Mouse (Mus musculus) spleen, postnatal 36 days (tissue): ENCODE data around the gene B3gat3.

Experiments
- DNase-seq, 2 experiments: peaks; one replicate each; pipeline ENCODE4 v3.0.0; 2022; ENCODE audit warnings: low spot score in 2 of 2, mixed read lengths in 1 of 2

The B3gat3 gene

DNA sequence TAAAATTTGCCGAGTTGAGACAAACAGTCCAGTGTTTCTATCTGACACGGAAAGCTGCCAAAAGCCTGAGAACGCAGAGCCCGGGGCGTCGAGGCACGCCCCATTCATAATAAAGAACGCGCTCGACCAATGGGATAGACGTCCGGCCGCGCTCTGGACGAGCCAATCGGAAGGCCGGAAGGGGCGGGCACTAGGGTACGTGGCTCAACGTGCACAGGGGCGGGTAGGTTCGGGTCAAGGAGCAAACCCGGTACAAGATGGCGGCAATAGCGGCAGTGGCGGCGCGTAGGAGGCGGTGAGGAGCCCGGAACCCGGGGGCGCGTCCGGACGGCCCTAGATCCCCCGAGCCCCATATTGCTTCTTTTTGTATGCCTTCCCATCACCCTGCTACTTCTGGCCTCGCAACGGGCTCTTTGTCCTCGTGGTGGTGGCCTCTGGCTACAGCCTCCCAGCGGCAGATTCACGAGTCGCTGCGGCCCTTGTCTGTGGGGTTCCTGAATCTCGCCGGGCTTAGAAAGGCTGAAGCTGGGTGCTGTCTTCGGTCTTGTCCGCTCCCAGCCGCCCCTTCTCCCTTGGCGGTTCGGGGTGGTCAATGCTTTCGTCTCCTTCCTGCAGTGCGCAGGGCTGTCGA is 22.2 kb upstream of the B3gat3 start, which contains the start of gene Ganab:
Ganab (plus strand) TSS at position 207 of the 631 bp plus-strand sequence.
- peak; percentile 96 to 98 for DNase-seq

DNA sequence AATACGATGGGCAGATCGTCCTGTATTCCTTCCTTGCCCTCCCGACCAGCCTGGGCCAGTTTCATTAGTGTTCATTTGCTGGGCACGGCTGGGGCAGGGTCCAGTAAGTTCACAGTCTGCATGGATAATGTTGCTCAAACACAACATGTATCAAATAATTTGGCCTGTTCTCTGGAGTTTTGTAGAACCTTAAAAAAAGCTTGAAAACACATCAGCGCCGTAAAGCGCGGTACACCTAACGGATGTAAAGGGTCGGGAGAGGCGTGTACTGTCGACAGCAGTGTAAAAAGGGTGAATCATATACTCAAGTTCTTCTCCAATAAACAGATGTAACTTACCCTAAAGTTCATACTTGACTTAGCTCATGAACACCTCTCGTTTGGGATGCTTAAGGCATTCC is 21.6 kb upstream of the B3gat3 start:
- DNase-seq: no peak

DNA sequence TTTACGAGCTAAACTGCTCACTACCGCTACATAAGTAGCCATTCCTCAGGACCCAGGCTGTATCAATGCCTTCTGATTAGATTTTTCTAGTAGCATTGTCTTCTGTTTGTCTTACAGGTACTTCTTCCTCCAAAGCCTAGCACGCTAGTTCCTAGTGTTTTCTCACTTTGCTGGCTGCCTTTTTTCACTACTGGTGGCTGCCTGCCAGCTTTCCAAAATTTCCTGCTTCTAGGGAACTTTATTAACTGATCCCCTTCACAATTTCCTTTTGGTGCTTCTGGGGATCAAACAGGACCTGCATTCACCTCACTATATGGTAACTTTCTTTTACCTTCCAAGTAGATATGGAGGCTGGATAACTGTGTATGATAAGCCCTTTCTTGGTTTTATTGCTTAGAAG is 21.1 kb upstream of the B3gat3 start:
- DNase-seq: no peak

DNA sequence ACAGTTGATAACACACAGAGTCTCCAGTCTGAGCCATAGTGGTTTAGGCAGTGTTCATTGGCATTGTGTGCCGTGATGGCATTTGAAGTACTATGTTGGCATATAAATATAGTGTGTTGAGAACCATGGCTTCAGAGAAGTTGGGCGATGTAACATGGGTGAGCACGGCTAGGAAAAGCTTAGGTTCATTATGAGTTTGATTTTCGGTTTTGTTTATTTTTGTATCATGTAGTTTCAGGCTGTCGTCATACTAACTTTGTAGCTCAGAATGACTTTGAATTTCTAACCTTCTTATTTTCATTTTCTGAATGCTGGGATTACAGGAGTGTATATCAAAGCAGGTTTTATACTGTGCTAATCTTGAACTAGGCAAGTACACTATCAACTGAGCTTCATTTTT is 16.8 kb upstream of the B3gat3 start:
- DNase-seq: no peak

DNA sequence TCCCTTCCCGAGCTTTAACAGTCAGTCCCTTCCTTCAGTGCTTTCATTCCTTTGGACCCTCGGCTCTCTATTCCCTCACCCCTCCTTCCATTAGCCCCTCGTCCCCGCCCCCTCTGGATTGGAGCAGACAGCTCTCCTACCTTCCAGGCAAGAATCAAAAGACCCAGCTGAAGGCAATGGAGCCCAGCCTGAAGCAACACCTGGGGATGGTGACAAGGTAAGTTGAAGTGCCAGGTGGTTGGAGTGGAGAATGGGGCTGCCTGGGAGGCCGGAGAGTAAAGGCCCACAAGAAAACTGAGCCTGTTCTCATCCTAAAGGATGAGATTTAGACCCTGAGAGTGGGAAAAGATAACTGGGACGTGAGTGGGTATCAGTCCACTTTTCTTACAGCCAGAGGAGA is 11.6 kb upstream of the B3gat3 start:
- DNase-seq: no peak

DNA sequence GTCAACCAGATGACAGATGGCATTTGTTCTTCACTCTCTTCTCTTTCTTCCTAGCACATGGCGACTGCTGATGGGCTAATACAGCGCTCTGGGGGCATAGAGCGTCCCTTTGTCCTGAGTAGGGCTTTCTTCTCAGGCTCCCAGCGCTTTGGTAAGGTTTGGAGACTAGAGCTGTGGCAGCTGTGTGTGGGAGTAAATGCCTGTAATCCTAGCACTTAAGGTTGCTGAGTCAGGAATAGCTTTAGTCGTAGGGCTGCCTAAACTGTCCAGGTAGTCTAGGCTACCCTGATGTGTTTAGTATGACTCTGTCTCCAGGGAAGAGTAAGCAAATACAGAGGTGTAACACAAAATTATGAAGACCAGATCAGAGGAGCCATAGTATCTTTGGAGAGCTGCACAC is 8.4 kb upstream of the B3gat3 start:
- DNase-seq: no peak

DNA sequence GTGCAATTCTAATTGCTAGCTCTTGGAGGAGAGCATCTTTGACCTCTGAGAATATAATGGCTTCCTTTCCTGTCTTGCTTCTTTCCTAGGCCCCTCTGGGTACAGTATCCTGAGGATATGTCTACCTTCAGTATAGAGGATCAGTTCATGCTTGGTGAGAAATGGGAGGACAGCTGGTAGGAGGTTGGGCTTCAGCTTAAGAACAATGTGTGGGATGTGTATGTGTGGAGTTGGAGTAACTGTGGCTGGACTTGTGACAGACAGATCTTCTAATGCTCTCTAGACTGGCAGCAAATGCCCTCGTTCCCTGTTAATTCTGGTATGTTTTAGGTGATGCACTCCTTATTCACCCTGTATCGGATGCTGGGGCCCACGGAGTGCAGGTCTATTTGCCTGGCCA is 6.0 kb upstream of the B3gat3 start:
- DNase-seq: no peak

DNA sequence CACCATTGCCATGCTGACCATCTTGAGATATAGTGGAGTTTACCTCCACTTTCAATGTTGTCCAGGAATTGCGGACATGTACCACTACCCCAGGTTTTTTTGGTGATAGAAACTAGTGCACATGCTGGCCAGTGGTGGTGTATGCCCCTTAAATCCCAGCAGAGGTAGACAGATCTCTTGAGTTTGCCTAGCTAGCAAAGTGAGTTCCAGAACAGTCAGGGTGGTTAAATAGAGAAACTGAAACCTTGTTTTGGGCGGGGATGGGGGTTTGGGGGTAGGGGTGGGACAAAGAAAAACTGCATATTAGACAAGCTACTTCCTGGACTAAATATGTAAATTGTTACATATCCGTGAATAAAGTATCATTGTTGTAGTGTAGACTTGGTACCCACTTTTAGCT is 1.2 kb upstream of the B3gat3 start:
- DNase-seq: no peak

DNA sequence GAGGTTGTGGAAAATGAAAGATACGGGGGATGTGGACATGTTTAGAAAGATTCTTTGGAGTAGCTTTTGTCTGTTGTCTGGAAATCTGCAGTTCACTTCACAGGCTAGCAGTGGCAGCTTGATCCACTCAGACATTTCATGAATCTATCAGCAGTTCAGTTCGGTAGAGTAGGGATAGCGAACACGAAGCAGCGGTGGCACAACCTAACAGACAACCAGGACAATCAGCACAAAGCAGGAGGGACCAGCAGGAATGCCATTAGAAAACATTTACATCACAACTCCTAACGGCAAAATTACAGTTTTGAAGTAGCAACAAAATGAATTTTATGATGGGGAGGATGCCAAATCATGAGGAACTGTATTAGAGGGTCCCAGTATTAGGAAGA is 496 bp upstream of the B3gat3 start:
- no peak for DNase-seq

DNA sequence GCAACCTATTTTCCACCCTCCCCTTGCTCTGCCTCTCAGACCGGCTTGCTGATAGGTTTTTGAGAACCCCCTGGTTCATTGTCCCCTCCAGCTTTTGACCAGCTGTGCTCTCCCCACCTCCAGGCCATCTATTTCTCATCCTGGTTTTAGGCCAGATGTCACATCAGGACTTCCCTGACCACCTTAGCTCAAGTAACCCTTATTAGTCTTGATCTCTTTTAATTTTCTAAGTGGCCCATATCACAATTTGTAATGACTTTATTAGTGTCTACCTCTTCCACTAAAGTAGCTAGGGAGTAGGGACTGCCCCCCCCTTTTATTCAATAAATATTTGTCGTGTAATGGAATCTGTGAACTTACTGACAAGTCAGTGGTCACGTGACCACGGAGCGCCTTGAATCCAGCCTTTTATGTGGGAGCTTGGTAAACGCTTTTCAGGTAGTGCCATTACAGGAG is 690 bp downstream of the B3gat3 start:
- no peak for DNase-seq

DNA sequence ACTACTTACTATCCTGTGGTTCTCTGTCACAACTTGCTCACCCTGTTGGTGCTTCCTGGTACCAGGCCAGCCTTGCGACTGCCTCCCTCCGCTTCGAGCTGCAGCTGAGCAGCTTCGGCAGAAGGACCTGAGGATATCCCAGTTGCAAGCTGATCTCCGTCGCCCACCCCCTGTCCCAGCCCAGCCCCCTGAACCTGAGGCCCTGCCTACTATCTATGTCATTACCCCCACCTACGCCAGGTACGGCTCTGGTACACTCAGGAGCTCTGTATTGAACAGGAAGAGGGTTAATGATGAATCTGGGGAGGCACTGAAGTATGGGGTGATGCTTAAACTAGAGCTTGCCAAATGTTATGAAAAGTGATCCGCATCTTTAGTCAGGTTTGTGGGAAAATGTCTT is 1.6 kb downstream of the B3gat3 start:
- DNase-seq: no peak

DNA sequence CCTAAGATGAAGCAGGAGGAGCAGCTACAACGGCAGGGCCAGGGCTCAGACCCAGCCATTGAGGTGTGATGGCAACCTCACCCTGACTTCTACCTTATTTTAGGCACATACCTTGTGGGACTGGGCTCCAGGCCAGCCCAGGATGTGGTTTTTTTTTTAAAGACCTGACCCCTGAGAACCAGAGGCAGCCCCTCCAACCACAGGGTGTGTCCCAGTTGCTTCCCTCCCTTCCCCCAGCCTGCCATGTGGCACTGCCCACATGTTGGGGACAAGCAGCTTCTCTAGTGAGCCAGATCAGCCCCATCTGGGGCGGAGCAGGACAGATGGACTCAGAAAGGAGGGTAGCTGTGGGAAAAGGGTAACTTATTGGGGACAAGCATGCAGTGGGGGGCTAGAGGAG is 6.6 kb downstream of the B3gat3 start:
- DNase-seq: peak; percentile 57 to 63

DNA sequence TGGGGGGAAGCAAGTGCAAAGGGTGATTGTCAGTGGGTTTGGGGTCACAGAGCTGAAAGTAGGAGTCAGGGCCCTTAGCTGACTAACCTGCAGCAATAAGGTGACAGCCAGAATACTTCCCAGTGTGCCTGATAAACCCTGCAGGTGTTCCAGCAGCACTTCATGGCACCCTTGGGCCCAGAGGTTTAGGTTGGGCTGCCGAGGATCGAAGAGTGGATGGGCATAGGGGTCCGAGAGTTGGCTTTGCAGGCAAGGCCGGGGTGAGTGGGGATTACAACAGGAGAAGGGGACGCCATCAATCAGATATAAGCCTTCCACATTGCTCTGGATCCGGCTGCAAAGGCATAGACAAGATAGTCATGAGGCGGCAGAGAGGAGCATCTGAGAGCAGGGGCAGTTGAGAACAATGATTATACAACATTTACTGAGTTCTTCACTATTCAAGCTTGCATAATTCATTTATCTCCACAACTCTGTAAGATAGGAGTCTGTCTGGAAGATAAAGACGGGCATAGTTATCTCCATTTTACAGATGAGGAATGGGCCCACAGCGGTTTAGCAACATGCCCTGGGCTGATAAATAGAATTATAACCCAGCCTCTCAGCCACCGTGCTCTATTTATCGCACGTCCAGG is 7.8 kb downstream of the B3gat3 start:
- DNase-seq: no peak

DNA sequence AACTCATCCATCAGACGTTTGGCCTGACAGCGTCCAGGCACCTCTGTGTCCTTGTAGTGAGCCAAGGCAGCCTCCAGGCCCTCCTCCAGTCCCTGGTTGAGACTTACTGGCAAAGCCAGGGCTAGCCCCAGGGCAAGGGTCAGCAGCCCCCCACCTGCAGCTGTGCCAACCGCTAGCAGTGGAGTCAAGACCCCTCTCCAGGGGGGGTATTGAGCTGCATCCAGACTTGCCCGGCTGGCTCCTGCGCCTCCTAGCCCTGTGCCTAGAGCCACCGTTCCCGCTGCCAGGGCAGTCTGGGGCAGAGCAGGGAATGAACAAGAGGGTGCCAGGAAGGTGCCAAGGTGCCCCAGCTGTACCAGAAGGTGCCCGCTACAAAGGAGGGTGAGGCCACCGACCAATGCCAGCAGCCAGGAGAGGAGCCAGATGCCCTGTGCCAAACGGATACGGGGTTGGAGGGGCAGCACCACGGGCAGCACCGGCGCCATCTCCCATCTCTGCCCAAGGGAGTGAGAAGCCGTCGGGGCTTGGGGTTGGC is 8.6 kb downstream of the B3gat3 start:
- DNase-seq: peak in 1 of 2 experiments; percentile 25

DNA sequence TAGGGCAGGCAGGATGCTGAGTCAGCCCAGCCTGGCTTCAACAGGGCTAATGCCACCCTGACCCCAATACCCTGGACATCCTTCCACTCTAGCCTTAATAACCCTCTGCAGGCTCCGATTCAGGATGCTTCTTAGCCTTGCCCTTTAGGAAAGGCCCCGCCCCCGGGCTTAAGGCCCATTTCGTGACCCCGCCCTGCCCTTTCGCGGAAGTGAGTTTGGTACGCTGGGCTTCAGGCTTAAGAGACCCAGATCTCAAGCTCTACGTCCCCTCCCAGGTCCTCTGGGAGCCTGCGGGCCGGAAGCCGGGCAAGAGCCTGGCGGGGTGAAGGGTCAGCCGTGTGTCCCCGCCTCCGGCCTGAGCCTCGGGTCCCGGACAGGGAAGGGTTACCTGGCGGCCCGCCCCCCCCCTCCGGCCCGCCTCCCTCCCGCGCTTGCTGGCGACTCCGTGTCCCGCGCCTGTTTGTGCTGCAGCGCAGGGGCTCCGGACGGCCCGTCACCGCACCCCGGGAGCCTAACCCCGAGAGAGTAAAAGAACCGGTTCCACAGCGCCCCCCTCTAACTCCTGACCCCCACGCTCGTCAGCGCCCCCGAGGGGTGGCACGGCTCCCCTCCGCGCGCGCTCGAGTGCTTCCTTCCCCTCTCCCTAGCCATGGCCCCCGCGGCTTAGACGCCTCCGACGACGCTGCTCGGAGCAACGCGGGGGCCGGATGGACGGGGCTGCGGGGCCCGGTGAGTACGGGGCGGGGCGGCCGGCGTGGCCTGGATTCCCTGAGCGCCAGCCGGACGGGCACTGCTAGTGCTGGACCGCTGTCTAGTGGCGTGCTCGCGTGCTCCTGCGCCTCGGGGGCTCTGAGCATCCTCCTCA is 9.3 kb downstream of the B3gat3 start, which contains the start of the genes Rom1 and Eml3:
Rom1 (minus strand) TSS at position 133 of the 865 bp plus-strand sequence.
Eml3 (plus strand) TSS at position 329 of the 865 bp plus-strand sequence.
- DNase-seq: peak; percentile 90 to 94

DNA sequence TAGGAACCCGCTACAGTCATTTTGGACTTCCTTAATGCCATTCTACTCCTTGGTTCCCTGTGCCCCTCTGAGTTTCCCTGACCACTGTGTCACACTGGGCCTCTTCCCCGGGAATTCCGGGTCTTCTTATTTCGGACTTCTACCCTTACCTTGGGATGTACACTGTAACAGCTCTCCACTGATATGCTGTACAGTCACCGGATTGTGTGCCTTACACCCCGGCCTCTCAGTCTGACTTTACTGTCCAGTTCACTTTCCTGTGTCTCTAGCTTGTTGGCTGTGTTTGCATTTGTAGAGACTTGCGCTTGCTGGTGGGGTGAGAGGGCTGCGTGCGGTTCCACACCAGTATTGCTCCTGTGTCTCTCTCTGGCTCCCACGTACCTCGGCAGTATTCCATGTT is 9.9 kb downstream of the B3gat3 start:
- no peak for DNase-seq

DNA sequence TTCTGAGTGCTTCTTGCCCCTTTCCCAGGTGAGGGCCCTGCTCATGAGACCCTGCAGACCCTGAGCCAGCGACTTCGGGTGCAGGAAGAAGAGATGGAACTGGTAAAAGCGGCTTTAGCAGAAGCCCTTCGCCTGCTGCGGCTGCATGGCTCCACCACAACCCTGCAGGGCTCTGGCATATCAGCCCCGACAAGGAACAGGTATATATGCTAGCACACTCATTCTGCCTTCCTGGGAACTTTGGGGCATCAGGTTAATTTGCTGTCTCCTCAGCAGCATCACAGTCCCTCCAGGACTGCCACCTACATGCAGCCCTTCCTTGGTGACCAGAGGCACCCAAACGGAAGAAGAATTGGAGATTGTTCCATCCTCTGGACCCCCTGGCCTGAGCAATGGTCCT is 10.6 kb downstream of the B3gat3 start:
- no peak for DNase-seq

DNA sequence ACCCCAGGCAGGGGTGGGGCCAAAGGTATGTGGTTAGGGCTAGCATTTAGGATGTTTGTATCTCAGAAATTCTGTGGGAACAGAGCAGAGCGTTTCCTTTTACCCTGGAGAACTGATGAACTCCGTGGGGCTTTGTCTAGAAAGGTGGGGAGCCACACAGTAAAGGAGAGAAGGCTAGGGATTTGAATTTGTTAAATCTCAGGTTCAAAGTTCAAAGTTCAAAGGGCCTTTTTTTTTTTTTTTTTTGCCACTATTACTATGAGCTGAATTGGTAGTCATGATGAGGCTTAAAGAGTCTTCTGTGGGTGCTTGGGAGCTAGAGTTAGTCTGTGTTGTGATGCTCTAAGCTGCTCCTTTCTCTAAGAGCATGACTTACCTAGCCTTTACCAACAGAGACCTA is 16.6 kb downstream of the B3gat3 start:
- no peak for DNase-seq

DNA sequence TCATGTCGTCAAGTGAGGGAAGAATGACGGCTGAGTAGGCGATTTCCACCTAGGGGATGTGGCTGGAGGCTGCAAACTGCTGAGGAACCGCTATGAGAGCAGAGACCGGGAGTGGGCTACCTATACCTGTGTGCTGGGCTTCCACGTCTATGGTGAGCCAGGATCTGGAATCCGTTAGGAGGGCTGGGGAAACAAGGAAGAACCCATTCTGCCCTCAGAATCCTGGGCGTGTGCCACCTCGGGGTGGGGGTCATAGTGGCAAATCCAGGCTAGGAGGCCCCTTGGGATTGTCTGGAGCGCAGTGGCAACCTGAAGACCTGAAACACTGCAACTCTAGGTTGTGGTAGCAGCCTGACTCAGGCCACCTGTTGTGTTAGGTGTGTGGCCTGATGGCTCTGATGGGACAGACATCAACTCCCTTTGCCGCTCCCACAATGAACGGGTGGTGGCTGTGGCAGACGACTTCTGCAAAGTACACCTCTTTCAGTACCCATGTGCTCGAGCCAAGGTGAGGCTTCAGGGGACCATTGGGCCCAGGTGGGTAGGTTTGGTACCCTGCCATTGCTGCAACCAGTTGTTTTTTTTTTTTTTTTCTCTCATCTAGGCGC is 20.5 kb downstream of the B3gat3 start:
- no peak for DNase-seq

DNA sequence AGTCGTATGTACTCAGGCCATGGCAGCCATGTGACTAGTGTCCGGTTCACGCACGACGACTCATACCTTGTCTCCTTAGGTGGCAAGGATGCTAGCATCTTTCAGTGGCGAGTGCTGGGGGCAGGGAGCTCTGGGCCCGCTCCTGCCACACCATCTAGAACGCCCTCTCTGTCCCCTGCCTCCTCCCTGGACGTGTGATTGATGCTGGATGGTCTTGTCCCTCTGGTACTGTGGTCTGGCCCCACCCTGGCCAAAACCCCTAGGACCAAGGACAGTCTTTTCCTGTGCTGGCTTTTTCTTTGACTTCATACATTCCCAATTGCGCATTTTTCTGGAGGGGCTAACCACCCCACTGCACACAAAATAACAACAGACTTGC is 21.0 kb downstream of the B3gat3 start:
- no peak for DNase-seq

DNA sequence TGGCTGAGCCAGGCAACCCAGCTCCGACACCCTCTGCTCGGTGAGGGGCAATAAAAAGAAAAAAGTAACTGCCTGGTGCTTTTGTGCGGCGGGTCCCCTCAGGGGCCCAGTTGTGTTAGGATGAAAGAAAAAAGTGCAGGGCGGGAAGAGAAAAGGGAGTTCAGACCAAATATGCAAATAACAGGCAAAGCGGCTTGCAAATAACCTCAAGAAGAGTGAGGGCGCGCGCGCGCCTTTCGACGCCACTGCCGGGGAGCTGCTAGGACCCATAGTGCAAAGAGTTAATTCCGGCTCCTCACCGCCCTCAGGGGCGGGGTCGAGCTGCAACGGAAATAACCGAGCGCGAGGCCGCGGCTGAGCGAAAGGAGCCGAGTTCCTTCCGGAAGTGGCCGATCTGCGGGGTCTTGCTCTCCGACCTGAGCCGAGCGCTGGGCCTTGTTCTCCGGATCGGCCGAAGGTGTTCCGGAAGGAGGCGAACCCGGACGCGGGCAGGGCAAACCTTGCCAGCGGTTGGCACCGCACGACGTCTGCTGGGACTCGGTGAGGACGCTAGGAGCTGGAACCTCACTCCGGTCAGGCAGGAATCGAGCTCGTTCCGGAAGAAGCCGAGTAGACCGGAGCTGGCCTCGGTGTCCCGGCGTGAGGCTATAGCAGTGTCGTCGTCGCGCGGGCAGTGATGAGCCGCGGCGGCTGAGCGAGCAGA is 21.5 kb downstream of the B3gat3 start, which contains the start of gene Mta2:
Mta2 (plus strand) TSS at position 361 of the 703 bp plus-strand sequence.
- DNase-seq: peak; percentile 97
